Mouse (Mus musculus) c-Kit-negative CD71-positive TER-119-positive erythroid progenitor cells, embryonic 14.5 days (primary cell): ENCODE measurements around the gene Gstt4.
"Not testable (repeated sequence)": the region's sequence is repeated elsewhere in the genome, so short reads cannot be mapped to it uniquely, and the experiment has no call there.

Experiments used
- DNase-seq: peaks from one replicate; pipeline ENCODE4 v3.0.0-alpha.2; 2013; ENCODE audit warnings: low read depth, low spot score

Gene Gstt4

DNA sequence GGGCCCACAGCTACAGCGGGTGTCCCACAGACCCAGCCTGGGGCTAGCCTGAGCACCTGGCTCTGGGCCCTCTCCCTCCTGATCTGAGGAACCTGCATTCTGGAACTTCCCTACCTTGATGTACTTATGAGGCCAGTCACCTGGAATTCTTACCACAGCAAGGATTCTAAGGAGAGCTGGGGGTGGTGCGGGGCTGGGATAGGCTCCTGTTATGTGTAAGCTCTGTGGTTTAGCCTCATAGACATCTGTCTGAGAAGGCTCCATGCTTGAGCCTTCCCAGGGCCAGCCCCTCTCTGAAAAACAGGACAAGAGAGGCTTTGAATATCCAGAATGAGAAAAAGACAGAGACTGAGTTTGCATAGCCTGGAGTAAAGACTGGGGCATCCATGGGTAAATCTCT is at the start of gene Gstt4:
Gene Gstt4 (minus strand): TSS at position 101 of the 400 bp plus-strand sequence.
- no peak for DNase-seq

DNA sequence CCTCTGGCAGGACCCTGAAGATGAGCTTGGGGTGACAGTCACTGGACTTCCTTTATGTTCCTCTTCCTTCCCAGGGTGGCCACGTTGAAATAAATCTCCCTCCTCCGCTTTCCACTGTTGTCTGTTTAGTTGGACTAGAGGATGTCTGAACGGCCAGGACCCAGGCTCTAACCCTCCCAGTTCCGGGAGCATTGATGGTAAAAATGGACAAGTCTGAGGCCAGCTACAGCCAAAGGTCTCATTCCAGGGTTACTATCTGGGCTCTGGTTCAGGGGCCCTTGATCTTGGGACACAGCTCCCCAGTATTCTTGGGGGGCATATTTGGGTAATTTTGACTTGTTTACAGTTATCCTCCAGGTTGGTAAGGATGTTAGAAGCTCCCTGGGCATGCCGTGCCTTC is 39.2 kb upstream of the Gstt4 start:
- DNase-seq = no peak

DNA sequence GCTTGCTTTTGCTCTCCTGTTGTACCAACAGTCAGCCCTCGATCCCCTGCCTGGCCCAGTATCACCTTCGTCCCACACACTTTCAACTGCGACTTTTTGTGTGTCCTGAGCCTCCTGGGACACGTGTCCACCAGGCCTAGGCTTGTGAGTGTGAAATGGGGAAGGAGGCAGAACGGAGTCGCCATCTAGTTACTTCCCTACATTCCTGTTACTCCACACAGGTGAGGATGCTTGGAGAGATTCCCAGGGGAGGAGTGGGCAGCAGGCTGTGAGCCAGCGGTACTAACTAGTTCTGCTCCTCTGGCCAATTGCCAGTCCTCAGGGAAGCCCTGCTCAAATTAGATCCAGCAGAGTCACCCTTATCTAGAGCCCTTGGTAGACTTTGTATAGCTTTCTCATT is 38.4 kb upstream of the Gstt4 start:
- no peak for DNase-seq

DNA sequence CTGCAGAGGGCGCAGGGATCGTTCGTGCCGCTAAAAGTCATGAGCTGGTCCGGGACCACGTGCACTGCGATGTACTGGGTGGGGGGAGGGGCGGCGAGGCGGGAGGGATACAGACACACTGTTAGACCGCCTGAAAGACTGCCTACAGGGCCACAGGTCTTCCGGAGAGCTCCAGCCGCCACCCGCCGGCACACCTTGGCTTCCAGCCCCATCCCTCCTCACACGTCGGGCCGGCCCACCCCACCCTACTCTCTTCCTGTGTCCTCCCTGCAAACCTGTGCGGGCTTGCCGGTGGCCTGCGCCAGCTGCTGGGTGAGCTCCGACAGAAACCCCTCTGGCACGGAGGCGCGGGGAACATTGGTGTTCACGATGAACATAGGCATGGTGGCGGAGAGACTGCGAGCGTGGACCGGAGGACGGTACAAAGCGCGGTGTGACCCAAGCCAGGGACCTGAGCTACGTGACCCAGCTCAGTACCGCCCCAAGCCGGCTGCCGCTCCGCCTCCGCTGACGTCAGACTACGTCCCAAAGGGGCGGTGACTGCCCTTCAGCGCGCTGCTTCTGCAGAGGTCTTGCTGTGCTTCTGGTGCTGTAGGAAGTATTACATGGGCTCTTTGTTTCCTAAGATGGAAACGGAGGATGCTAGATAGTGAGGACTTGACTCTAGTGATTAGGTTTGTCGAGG is 37.6 kb upstream of the Gstt4 start, which contains the start of gene Mif:
Gene Mif (minus strand): TSS at position 455 of the 685 bp plus-strand sequence.
- peak; percentile 73 for DNase-seq

DNA sequence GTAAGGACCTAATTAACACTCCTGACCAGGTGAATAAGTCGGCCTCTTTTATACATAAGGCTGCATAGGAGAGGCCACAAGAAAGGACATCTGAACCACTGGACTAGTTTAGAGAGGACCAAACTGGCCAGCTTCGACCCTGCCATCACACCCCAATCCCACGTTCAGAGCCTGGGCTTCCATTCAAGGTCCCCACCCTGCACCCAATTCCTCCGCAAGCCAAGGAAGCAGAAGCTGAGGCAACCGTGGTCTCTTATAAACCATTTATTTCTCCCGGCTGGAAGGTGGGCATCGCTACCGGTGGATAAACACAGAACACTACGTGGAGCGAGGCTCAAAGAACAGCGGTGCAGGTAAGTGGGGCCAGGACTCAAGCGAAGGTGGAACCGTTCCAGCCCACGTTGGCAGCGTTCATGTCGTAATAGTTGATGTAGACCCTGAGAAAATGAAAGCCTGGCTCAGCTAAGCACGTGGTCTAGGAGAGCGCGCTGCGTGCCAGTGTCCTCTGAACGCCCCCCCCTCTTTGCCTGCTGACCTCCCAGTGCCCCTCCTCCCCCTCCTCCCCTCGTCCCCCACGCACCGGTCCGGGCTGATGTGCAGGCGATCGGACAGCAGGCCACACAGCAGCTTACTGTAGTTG is 36.9 kb upstream of the Gstt4 start:
- no peak for DNase-seq

DNA sequence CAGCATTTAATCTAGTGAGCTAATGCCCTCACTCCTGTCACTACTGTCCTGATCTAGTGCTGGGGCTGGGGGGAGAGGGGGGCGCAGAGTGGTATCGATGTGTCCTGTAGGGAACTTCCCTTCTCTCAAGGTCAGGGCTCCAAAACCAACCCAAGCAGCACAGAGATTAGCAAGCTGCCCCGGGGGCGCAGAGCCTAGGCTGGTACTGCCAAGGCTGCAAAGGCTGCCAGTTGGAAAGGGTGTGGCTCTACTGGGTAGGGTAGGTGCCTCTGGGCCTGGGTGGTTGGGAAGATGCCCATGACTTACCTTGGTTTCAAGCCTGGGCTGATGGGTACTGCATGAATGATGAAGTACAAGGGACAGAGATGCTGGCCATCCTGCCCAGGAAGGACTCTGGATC is 35.3 kb upstream of the Gstt4 start:
- DNase-seq = no peak

DNA sequence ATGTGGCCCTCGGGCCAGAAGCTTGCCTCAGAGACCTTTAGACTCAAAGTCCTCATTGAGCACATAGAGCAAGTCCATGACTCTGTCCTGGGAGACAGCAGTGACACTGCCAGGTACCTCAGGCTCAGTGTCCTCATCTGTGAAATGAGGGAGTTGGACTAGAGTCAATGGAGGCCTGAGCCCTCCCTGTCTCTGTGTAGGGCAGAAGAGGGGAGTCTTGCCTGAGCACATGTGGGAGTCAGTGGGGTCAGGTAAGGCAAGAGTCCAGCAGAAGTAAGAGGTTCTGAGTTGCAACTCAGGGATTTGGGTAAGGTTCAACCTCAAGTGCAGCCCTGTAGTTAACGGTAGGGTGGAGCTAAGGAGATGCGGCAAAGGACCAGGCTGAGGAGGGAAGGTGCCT is 34.6 kb upstream of the Gstt4 start:
- DNase-seq = no peak

DNA sequence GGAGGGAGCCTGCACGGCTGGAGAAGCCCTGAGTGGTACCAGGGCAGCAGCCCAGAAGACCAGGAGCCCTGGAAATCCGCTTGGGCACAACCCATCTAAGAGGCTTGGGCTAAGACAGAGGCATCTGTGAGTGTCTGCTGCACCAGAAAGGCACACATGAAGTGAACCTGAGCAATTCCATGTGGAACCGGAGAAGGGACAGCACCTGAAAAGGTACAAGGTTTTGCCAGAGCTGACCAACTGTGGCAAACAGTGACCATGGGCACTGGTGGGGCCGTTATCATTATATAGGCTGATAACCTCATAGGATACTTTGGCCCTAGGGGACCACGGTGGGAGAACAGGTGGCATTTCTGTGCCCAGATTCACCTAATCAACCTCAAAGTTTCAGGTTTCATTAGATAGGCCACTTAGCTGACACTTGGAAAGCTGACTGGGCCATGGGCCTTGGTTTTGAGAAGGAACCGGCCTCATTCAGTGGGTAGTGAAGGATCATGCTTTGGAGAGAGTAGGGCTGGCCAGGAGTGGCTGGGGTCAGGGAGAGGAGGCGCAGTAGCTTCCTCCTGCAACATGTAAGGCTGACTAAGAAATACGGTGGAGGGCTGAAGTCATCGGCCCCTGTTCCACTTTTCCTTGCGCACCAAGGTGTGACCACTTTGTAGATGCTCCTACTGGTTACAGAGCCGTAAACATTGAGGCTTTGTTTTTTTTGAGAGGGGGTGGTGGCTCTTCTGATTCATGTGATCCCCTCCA is 34.0 kb upstream of the Gstt4 start:
- DNase-seq = no peak

DNA sequence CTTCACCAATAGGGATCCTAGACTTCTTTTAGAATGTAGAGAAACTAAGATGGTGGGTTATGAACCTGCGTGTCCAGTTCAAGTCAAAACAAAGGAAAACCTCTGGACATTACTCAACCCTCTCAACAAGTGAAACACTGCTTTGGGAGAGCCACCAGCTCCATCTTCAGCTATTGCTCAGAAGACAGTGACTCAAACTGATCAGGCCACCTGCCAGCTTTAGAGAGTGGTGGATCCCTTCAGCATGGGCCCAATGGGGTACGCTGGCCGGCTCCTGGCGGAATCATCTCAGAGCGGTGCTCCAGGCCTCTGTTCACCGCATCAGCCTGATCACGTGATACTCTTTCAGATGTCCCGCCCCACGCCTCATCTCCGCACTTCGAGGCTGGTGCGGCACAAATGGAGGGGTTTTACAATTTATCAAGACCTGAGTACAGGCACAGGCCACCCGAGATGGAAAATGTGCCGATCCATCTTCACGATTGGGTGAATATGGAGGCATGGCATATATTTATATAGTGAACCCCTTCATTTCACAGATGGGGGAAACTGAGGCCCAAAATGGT is 33.2 kb upstream of the Gstt4 start:
- DNase-seq = no peak

DNA sequence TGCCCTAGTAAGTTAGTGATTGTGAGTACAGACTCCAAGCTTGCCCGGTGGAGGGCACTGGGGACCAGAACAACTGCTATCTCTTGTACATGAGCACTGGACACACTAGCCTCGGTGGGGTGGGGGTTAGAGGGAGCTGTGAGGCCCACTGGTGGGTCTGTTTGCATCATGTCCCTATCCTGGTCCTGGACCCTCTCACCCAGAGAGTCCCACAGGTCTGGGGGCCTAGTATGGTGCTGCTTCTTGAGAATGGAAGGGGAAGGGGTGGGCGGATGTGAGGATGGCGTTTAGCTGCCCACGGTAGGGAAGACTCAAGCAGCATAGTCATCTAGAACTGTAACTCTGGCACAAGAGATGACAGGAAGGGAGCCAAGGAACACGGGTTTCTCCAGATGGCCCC is 32.4 kb upstream of the Gstt4 start:
- no peak for DNase-seq

DNA sequence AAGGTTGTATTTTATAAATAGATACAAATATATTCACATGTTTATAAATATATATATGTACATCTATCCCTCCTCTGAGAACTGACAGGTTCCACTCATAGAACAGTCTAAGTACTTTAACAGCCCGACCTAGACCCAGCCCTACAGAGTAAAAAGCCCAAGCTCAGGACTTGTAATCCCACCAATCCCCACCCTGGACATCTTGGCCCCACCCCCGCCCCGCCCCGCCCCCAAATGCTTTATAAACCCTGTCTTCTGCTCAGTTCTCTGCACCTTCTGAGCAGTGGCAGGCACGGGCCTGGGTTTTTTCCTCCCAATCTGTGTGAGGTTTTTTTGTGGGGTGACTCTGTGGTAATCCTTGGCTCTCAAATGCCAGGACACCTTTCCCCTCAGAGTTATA is 31.8 kb upstream of the Gstt4 start:
- no peak for DNase-seq

DNA sequence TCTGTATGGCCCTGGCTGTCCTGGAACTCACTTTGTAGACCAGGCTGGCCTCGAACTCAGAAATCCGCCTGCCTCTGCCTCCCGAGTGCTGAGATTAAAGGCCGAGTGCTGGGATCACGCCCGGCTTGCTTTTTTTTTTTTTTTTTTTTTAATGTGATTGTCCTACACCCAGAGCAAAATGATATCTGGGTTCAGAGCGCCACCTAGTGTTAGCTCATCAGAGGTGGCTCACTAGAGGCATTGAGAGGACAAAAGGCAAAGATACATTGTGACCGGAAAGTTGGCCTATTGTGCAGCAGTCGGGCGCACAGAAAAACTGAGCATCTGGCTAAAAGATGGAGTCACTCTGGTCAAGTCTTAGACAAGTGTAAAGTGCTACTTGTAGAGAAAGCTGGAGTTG is 31.1 kb upstream of the Gstt4 start:
- DNase-seq = peak; percentile 77

DNA sequence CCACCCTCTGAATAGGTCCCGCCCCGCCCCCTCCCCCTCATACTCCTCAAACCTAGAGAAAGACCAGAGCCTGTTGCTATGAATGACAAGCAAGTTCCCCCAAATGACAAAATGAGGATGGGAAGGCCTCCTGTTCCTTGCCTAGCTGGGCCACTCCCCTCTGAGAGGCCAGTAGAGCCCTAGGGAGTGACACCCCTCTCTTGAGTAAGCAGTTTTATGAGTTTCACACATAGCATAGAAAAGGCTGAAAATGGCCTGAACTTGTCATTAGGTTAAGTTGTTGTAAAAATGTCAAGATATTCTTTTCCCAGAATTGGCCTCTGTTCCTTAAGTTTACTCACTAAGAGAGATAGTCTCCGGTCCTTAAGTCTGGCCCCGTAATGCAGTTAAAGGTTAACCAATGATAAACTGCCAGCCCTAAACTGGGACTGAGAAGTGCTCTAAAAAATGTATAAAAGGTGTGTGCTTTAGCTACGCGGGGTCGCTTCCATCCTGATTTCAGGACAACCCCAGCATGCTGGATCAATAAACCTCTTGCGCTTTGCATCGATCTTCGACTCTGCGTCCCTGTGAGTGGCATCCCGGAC is 30.3 kb upstream of the Gstt4 start:
- DNase-seq = no peak

DNA sequence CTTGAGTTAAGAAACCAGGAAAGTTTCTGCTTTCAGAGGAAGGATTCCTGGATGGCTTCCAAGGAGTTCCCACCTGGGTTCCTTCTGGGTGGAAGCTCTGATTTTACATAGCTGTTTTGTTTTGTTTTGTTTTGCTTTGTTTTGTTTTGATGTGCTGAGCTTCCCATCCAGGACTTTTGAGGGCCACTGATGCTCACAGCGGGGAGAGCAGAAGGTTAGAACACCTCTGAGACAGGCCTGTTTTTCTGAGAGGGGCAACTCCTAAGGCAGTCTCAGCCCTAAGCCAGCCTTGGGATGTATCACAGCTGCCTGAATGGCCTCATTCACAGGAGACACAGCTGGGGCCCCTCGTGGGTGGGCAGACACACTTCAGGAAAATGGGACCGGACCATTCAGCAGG is 29.3 kb upstream of the Gstt4 start:
- no peak for DNase-seq

DNA sequence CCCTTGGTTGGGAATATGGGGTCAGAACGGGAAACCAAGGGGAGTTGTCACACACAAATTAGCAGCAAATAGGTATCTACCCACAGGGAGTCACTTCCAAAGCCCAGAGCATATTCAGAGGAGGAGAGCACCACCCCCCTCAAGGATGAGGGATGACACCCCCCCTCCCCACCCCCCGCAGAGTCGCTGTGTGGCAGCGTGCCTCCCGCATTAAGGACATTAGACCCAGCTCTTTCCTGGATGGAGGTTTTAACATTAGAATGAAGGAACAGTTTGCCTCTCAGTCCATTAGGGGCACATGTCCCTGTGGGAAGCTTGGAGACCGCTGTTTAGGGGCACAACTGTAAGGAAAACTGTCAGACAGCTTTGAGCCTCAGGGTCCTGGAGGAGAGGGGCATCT is 28.7 kb upstream of the Gstt4 start:
- no peak for DNase-seq

DNA sequence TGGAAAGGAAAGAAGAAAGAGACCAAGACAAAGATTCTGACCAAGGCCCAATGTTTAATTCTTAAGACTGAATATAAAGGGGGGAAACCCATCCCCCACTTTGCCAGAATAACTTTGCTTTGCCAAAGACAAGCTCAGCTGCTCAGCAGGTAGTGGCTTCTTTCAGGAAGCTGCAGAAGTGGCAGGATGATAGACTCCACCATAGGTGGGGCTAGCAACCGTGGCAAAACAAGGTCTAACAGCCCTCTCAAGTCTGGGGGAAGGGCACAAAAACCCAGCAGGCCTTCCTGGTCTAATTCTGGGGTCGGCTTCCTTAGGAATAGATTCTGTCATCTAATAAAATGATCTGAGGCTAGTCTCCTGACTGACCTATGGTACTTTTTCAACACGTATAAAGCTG is 26.0 kb upstream of the Gstt4 start:
- no peak for DNase-seq

DNA sequence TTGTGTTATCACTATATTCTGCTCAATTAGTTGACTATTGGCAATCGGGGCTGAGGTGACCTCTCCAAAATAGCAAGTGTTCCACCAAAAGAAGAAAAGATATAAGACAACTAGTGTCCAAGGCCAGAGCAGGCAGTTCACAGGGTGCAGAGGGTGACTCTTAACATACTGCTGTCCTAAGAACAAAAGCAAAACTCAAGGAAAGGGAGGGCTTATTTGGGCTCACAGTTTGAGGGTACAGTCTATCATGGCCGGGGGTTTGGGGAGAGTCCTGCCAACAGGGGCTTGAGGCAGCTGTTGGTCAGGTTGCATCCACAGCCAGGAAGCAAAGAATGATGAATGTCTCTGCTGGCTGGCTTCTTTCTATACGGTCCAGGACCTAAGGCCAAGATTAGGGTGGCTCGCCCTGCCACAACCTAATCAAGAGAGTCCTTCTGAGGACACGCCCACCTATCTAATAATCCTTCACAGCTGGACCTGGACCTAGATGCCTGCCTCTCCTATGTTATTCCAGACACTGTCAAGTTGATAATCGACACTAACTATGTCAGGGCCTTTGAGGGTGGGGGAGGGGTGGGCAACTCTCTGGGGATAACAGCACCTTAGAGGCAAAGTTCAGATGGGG is 23.1 kb upstream of the Gstt4 start:
- DNase-seq = peak; percentile 68

DNA sequence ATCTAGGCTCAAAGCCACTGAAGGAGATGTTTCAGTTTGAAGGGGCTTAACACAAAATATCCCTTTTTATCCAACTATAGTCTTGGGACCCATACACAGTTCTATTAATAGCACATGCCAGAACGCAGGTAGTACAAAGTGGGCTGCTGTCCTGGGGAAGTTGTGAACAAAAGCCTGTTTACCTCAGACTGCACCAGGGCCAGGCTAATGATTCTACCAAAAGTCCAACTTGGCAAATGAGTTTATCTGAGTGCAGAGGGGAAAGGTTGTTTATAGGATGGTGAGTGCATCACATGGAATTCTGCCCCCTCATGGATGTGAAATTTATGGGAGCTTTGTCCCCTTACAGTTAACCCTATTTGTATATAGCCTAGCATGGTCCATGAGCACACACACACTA is 22.5 kb upstream of the Gstt4 start:
- no peak for DNase-seq

DNA sequence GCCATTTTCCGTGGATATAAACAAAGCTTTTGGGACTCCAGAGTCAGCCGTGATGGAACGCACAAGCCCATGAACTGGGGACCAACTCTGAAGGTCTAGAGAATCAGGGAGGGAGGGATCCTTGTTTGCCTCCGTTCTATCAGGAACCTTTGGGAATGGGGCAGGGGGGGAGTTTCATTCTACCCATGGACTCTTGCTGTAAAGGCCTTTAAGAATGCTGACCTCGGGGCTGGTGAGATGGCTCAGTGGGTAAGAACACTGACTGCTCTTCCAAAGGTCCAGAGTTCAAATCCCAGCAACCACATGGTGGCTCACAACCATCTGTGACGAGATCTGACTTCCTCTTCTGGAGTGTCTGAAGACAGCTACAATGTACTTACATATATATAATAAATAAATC is 21.6 kb upstream of the Gstt4 start:
- not testable (repeated sequence) for DNase-seq

DNA sequence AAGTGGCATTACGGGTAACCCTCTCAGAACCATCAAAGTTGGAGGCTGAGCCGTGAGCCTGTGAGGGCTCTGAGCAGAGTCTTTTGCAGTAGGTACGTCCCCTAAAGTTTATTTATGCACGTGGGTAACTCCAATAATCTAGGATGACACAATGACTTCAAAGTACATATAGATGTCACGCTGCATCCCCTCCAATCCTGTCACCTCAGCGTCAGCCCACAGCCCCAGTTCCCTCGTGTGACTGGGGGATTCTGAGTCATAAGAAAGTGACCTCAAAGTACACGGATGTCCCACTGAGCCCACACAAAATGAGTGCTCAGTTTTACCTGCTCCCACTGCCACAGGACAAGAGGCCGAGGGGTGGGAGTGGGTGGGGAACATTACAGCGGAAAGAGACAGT is 16.7 kb upstream of the Gstt4 start:
- no peak for DNase-seq

DNA sequence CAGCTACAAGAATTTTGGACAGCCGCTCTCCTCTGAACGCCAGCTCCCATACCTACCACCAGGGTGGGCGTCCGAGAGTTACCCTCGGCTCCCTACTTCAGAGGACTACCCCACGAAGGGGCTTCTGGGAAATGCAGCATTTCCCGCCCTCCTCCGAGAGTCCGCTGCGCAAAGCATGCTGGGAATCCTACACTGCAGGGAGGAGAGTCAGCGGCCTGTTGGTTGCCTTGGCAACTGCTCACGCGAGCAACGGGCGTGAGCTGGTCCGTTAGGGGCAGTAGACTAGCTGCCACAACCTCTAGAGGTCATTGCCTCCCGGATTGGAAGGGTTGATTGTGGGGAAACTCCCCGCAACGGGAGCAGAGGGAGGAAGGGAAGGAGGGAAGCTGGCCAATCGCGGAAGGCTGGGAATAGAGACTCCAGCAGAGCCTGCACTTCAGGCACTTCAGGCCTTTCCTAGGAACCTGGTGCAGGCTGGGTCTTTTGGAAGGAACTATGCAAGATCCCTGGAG is 15.0 kb upstream of the Gstt4 start, which contains the start of gene Gstt2:
Gene Gstt2 (minus strand): TSS at position 177 of the 512 bp plus-strand sequence.
- DNase-seq = peak; percentile 88
